In genomic region chr2:91568125-91568524, GRCm38 (mm10) we compare ENCODE assay signal across 16 mouse cellular contexts.
"Had no signal": no experiment of that assay in that cellular context is flagged by ENCODE, and none has a peak within 500 bp of the region (broad histone marks: within the 10 kb centered on the region; RNA-seq: fewer than 3 reads in every experiment).

No protein-coding gene starts in this region.

- H3K27me3 ChIP-seq: lung, embryonic 15.5 days; megakaryocyte, embryonic 14.5 days; midbrain, embryonic 13.5 days; midbrain, embryonic 15.5 days; neural tube, embryonic 12.5 days; stomach, embryonic 15.5 days had no signal

- H3K4me2 ChIP-seq: lung, embryonic 15.5 days; midbrain, embryonic 11.5 days; midbrain, embryonic 13.5 days; midbrain, embryonic 15.5 days; neural tube, embryonic 12.5 days; stomach, embryonic 15.5 days had no signal

- ATAC-seq: lung, postnatal 0 days; midbrain, embryonic 13.5 days; midbrain, embryonic 15.5 days had no signal

- H3K9me3 ChIP-seq: lung, embryonic 15.5 days; megakaryocyte, embryonic 14.5 days; midbrain, embryonic 13.5 days; midbrain, embryonic 15.5 days; neural tube, embryonic 12.5 days; stomach, embryonic 15.5 days had no signal

- H3K27ac ChIP-seq: lung, embryonic 15.5 days; macrophage; midbrain, embryonic 13.5 days; midbrain, embryonic 15.5 days; neural tube, embryonic 12.5 days; stomach, embryonic 15.5 days had no signal

- H3K9ac ChIP-seq: lung, embryonic 15.5 days; midbrain, embryonic 13.5 days; midbrain, embryonic 15.5 days; neural tube, embryonic 12.5 days; stomach, embryonic 15.5 days had no signal

- H3K4me3 ChIP-seq: lung, embryonic 15.5 days; megakaryocyte, embryonic 14.5 days; midbrain, embryonic 13.5 days; midbrain, embryonic 15.5 days; neural tube, embryonic 12.5 days; stomach, embryonic 15.5 days had no signal

- DNase-seq: lung, adult 2 months; lung, postnatal 14 days; lung, postnatal 36 days; right cerebral cortex, postnatal 14 days; thymus, adult 18-20 months; thymus, postnatal 14 days; thymus, postnatal 36 days had no signal

- H3K4me1 ChIP-seq: lung, embryonic 15.5 days; megakaryocyte, embryonic 14.5 days; midbrain, embryonic 13.5 days; midbrain, embryonic 15.5 days; neural tube, embryonic 12.5 days; stomach, embryonic 15.5 days had no signal
